ENCODE assay signal across 21 mouse cellular contexts in the genomic region with DNA sequence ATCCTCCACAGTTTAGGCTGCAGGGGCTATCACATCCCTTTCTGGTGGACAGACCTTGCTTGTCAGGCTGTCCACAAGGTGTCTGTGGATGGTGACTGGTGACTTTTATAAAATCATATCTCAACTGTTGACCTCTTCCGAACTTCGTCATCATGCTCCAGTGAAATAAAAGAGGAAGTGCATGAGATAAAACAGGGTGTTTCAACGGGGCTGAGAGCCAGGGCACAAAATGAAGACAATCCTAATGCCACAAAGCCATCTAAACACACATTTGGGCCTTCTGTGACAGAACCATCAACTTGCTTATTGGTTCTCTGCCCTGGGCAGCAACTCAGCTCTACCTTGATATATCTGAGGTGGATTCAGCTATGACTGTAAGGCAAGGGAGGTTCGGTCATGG. TPM values are rescaled to one million over a fixed set of nuclear protein-coding genes. Genes with fewer than 3 reads are reported as not detected.
DNase-seq lines count a peak whose midpoint lies in the region; ATAC-seq lines count a peak whose summit lies in the region.
"Had no signal": no experiment of that assay in that cellular context is flagged by ENCODE, and none has a peak within 500 bp of the region (broad histone marks: within the 10 kb centered on the region; RNA-seq: fewer than 3 reads in every experiment).

No protein-coding gene starts in this region.

- peak overlapping the region; percentile 33 for H3K4me3 ChIP-seq in megakaryocyte, embryonic 14.5 days (replicated peaks)
- H3K4me3 ChIP-seq: embryonic facial prominence, embryonic 10.5 days; embryonic facial prominence, embryonic 12.5 days; forebrain, embryonic 13.5 days; forebrain, embryonic 15.5 days had no signal

- H3K27me3 ChIP-seq in megakaryocyte, embryonic 14.5 days (replicated peaks) = peaks cover 2% of the 10 kb centered on the region
- H3K27me3 ChIP-seq: Patski had no signal

- no peak for ATAC-seq in megakaryocyte, adult 5-6 weeks (ENCODE audit: poor library complexity, severe bottlenecking)
- ATAC-seq: activated CD4-positive, CD25-positive, alpha-beta regulatory T cell, adult 4 months; forebrain, embryonic 13.5 days; forebrain, embryonic 15.5 days; forebrain, postnatal 0 days; Patski had no signal

- peak; percentile 14 for DNase-seq in testis, postnatal 10 days (ENCODE audit: low spot score)
- DNase-seq in testis, postnatal 14 days (ENCODE audit: low spot score) = no peak
- DNase-seq in 416B (ENCODE audit: low read depth) = peak; percentile 17
- no peak for DNase-seq in kidney, adult 8-10 months
- DNase-seq: adrenal gland, adult 8-10 months; adrenal gland, postnatal 14 days; adrenal gland, postnatal 36 days; cerebellum, adult 11-12 months; cerebellum, adult 2 months; cerebellum, adult 9-10 months; cerebellum, postnatal 10 days; cerebellum, postnatal 25 days; forebrain, postnatal 0 days had no signal

- no peaks in the 10 kb centered on the region for H3K9me3 ChIP-seq in megakaryocyte, embryonic 14.5 days
- H3K9me3 ChIP-seq: embryonic facial prominence, embryonic 10.5 days; embryonic facial prominence, embryonic 12.5 days; forebrain, embryonic 13.5 days; forebrain, embryonic 15.5 days had no signal

- H3K36me3 ChIP-seq in megakaryocyte, embryonic 14.5 days (replicated peaks; ENCODE audit: low read length) = peaks cover 58% of the 10 kb centered on the region
- H3K36me3 ChIP-seq: embryonic facial prominence, embryonic 10.5 days; embryonic facial prominence, embryonic 12.5 days; forebrain, embryonic 15.5 days had no signal

- H3K4me1 ChIP-seq in megakaryocyte, embryonic 14.5 days = peaks cover 66% of the 10 kb centered on the region

RNA-seq across cellular contexts. Expression of gene Stc2, which starts 3.0 kb away (rescaled TPM):
- 10.8 and 15.5 TPM in 2 replicates for polyA plus RNA-seq in megakaryocyte, embryonic 14.5 days (2012; ENCODE audit: insufficient read depth, low replicate concordance)
- total RNA-seq in megakaryocyte, adult 5-6 weeks (2015) = not detected in 2 replicates
- total RNA-seq in megakaryocyte, adult 5-6 weeks (2017) = 0.04 and 0.07 TPM in 2 replicates

Comparison
In these comparisons a context has a peak if more than half of its experiments do, and no peak if none do; other contexts are left out.
1. DNase-seq: peak in testis, postnatal 10 days (single experiment) and 416B (single experiment); none in testis, postnatal 14 days (single experiment) and kidney, adult 8-10 months (0 of 2).